Mouse (Mus musculus): ENCODE results near the gene Gfod1.
A peak's percentile ranks its signal among the peaks of the same experiment; 100 is the strongest.

DNA sequence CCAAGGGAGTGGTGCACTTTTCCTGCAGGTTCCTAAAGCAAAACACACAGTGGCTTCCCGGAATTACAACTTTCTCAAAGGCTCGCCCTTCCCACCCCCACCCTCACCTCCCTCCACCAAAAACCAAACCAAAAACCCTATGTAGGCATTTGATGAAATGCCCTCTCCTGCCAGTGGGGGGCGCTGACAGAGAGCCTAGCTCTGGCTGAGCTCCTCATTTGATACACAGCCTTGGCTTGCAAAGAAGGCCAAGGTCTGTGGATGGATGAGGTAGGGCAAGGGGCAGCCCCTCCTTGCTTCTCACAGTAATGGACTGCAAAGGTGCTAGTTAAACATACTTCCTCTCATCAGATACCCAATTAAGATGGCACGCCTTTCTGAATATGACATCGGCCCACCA is 104.2 kb downstream of the Gfod1 start:
- TF ChIP-seq CTCF (IDR thresholded peaks at IDR 0.05; ENCODE audit: control insufficient read depth, insufficient read depth, low read length) (peak; percentile 75), POLR2A (IDR thresholded peaks at IDR 0.05; ENCODE audit: borderline replicate concordance, control insufficient read depth, low read depth, low read length) (no peak)

Data from bone marrow, adult 2 months (tissue).